ENCODE assay signal across 8 mouse cellular contexts in genomic region chr1:189972790-189973406, GRCm38 (mm10). TPM values are rescaled to one million over a fixed set of nuclear protein-coding genes. Genes with fewer than 3 reads are reported as not detected.
DNase-seq lines count a peak whose midpoint lies in the region; ATAC-seq and TF ChIP-seq lines count a peak whose summit lies in the region.

No protein-coding gene starts in this region.

- H3K9me3 ChIP-seq in CH12.LX (replicated peaks; ENCODE audit: low read length), result no peaks in the 10 kb centered on the region
- H3K9me3 ChIP-seq in forebrain, embryonic 12.5 days, result no peaks in the 10 kb centered on the region
- H3K9me3 ChIP-seq in heart, postnatal 0 days (replicated peaks; ENCODE audit: control insufficient read depth, low read length), result no peaks in the 10 kb centered on the region
- H3K9me3 ChIP-seq in liver, embryonic 15.5 days (replicated peaks), result no peaks in the 10 kb centered on the region
- H3K9me3 ChIP-seq in neural tube, embryonic 13.5 days, result no peaks in the 10 kb centered on the region

- H3K4me1 ChIP-seq in CH12.LX (ENCODE audit: control insufficient read depth in 1 of 2, insufficient read depth in 2 of 2), result peaks cover 4% of the 10 kb centered on the region in 2 experiments; a peak in 3 of 4 replicates
- peaks cover 8% of the 10 kb centered on the region for H3K4me1 ChIP-seq in forebrain, embryonic 12.5 days
- H3K4me1 ChIP-seq in heart, postnatal 0 days (ENCODE audit: control insufficient read depth, insufficient read depth), result 0 out of 2 replicates have a peak, but pooled peaks cover 4% of the 10 kb centered on the region
- no peaks in the 10 kb centered on the region for H3K4me1 ChIP-seq in liver, embryonic 15.5 days (replicated peaks)
- H3K4me1 ChIP-seq in neural tube, embryonic 13.5 days (replicated peaks), result peaks cover 4% of the 10 kb centered on the region

- peak; percentile 86 for DNase-seq in CH12.LX (ENCODE audit: extremely low read depth)
- DNase-seq in c-Kit-positive CD71-positive TER-119-positive erythroid progenitor cells, embryonic 14.5 days (ENCODE audit: low spot score), result peak; percentile 66
- DNase-seq in heart, postnatal 0 days (ENCODE audit: low spot score), result peak; percentile 84
- DNase-seq in kidney, postnatal 36 days, result peak; percentile 83 to 94
- DNase-seq in telencephalon, adult 2 months (ENCODE audit: low read depth, low spot score), result peak; percentile 62

- peak; percentile 84 for ATAC-seq in forebrain, embryonic 12.5 days (ENCODE audit: low FRiP score)
- peak; percentile 76 for ATAC-seq in heart, postnatal 0 days (ENCODE audit: insufficient read depth, low read depth)
- ATAC-seq in liver, embryonic 15.5 days (ENCODE audit: insufficient read depth), result no peak
- peak; percentile 79 for ATAC-seq in neural tube, embryonic 13.5 days (ENCODE audit: low read depth)

- H3K9ac ChIP-seq in CH12.LX (ENCODE audit: insufficient read depth, low read depth), result no peak overlapping the region
- no peak overlapping the region for H3K9ac ChIP-seq in forebrain, embryonic 12.5 days
- H3K9ac ChIP-seq in heart, postnatal 0 days (replicated peaks; ENCODE audit: low read depth, low read length), result 0 out of 2 replicates have a peak overlapping the region, but pooled peaks have one; percentile 9
- no peak overlapping the region for H3K9ac ChIP-seq in liver, embryonic 15.5 days
- H3K9ac ChIP-seq in neural tube, embryonic 13.5 days, result peak overlapping the region; percentile 44

- H3K4me3 ChIP-seq in CH12.LX (replicated peaks in 1 of 3; ENCODE audit: low read depth in 2 of 3, low read length in 2 of 3, poor library complexity in 1 of 3), result peak overlapping the region in 1 of 3 experiments; percentile 28
- no peak overlapping the region for H3K4me3 ChIP-seq in forebrain, embryonic 12.5 days (replicated peaks)
- H3K4me3 ChIP-seq in heart, postnatal 0 days (ENCODE audit: low read depth, low read length), result no peak overlapping the region
- H3K4me3 ChIP-seq in liver, embryonic 15.5 days (replicated peaks), result no peak overlapping the region
- H3K4me3 ChIP-seq in neural tube, embryonic 13.5 days, result 0 out of 2 replicates have a peak overlapping the region, but pooled peaks have one; percentile 13

- dilution Hi-C loops in CH12.LX (cut with MboI; ENCODE audit: extremely low pct_ligation_motif_present, extremely low pct_unique_long_range_greater_than_20kb, low sequenced_read_pairs), result no loop called here

- 15% methylated on average over 13 of the region's 13 CpGs for WGBS in forebrain, embryonic 12.5 days
- 8% methylated on average over 13 of the region's 13 CpGs for WGBS in heart, postnatal 0 days
- WGBS in liver, embryonic 15.5 days (ENCODE audit: insufficient replicate concordance), result 12% methylated on average over 13 of the region's 13 CpGs
- 14% methylated on average over 13 of the region's 13 CpGs for WGBS in neural tube, embryonic 13.5 days

- peak; percentile 62 to 93 for TF ChIP-seq CTCF in CH12.LX (conservative IDR thresholded peaks at IDR 0.05 in 1 of 2, IDR thresholded peaks at IDR 0.05 in 1 of 2; ENCODE audit: low read depth in 2 of 2, low read length in 2 of 2)
- TF ChIP-seq CTCF in heart, postnatal 0 days (IDR thresholded peaks at IDR 0.05; ENCODE audit: low read depth), result peak; percentile 90

- TF ChIP-seq POLR2A in CH12.LX (IDR thresholded peaks at IDR 0.05; ENCODE audit: low read depth, low read length), result no peak

- no peak overlapping the region for H3K27ac ChIP-seq in CH12.LX (ENCODE audit: insufficient read depth, low read depth)
- H3K27ac ChIP-seq in forebrain, embryonic 12.5 days, result no peak overlapping the region
- no peak overlapping the region for H3K27ac ChIP-seq in heart, postnatal 0 days (ENCODE audit: low read depth)
- no peak overlapping the region for H3K27ac ChIP-seq in liver, embryonic 15.5 days (replicated peaks)
- H3K27ac ChIP-seq in neural tube, embryonic 13.5 days (replicated peaks), result no peak overlapping the region

- in situ Hi-C loops in CH12.LX (cut with MboI; ENCODE audit: low pct_ligation_motif_present, low pct_unique_long_range_greater_than_20kb, low sequenced_read_pairs), result loop anchor here (5.0 to 10.0 kb wide), 2 partner anchors 86 to 268 kb away; no protein-coding TSS in a partner anchor

- no peaks in the 10 kb centered on the region for H3K36me3 ChIP-seq in CH12.LX (replicated peaks in 1 of 2; ENCODE audit: control insufficient read depth in 1 of 2, insufficient read depth in 1 of 2, low read length in 1 of 2)
- no peaks in the 10 kb centered on the region for H3K36me3 ChIP-seq in forebrain, embryonic 12.5 days (replicated peaks)
- no peaks in the 10 kb centered on the region for H3K36me3 ChIP-seq in heart, postnatal 0 days (replicated peaks; ENCODE audit: control insufficient read depth, insufficient read depth, low read length)
- H3K36me3 ChIP-seq in liver, embryonic 15.5 days (replicated peaks), result no peaks in the 10 kb centered on the region
- no peaks in the 10 kb centered on the region for H3K36me3 ChIP-seq in neural tube, embryonic 13.5 days

- TF ChIP-seq RAD21 in CH12.LX (IDR thresholded peaks at IDR 0.05; ENCODE audit: low read depth, low read length), result peak; percentile 86

- no peak for TF ChIP-seq EP300 in CH12.LX (IDR thresholded peaks at IDR 0.05; ENCODE audit: low read length)
- TF ChIP-seq EP300 in heart, postnatal 0 days (IDR thresholded peaks at IDR 0.05; ENCODE audit: low read depth), result no peak

- H3K79me2 ChIP-seq in CH12.LX (replicated peaks; ENCODE audit: control insufficient read depth, extremely low read depth, insufficient read depth, poor library complexity, severe bottlenecking), result no peaks in the 10 kb centered on the region

- H3K27me3 ChIP-seq in CH12.LX (replicated peaks), result peaks cover 18% of the 10 kb centered on the region
- peaks cover 16% of the 10 kb centered on the region for H3K27me3 ChIP-seq in forebrain, embryonic 12.5 days
- H3K27me3 ChIP-seq in heart, postnatal 0 days (ENCODE audit: control insufficient read depth, insufficient read depth, low read length), result no peaks in the 10 kb centered on the region
- no peaks in the 10 kb centered on the region for H3K27me3 ChIP-seq in liver, embryonic 15.5 days
- H3K27me3 ChIP-seq in neural tube, embryonic 13.5 days, result no peaks in the 10 kb centered on the region

- H3K4me2 ChIP-seq in CH12.LX (ENCODE audit: insufficient read depth, low read depth, poor library complexity, severe bottlenecking), result peak overlapping the region; percentile 64; the same call in 1 of the 2 replicates
- peak overlapping the region; percentile 35 for H3K4me2 ChIP-seq in forebrain, embryonic 12.5 days
- H3K4me2 ChIP-seq in heart, postnatal 0 days (ENCODE audit: low read depth, low read length), result peak overlapping the region; percentile 45
- H3K4me2 ChIP-seq in liver, embryonic 15.5 days, result peak overlapping the region; percentile 25; the same call in 1 of the 2 replicates
- H3K4me2 ChIP-seq in neural tube, embryonic 13.5 days, result peak overlapping the region; percentile 50

TF ChIP-seq in CH12.LX, 34 proteins besides CTCF, POLR2A, EP300 and RAD21:
- TF ChIP-seq MXI1 (IDR thresholded peaks at IDR 0.05; ENCODE audit: low read depth, low read length) (no peak), USF1 (IDR thresholded peaks at IDR 0.05; ENCODE audit: low read depth, low read length) (no peak), ZMIZ1 (IDR thresholded peaks at IDR 0.05; ENCODE audit: low read depth, low read length) (no peak), ELF1 (IDR thresholded peaks at IDR 0.05; ENCODE audit: low read depth, low read length) (no peak), TCF12 (IDR thresholded peaks at IDR 0.05; ENCODE audit: low read depth, low read length) (no peak), ZC3H11A (IDR thresholded peaks at IDR 0.05; ENCODE audit: low read depth, low read length) (no peak; the same call in 1 of the 2 replicates), ETS1 (conservative IDR thresholded peaks at IDR 0.05; ENCODE audit: low read depth, low read length) (no peak), JUN (IDR thresholded peaks at IDR 0.05; ENCODE audit: insufficient read depth, low read depth, low read length) (no peak), SMC3 (IDR thresholded peaks at IDR 0.05; ENCODE audit: low read depth, low read length) (peak; percentile 90), JUND (conservative IDR thresholded peaks at IDR 0.05; ENCODE audit: low read depth, low read length) (no peak), UBTF (IDR thresholded peaks at IDR 0.05; ENCODE audit: low read depth, low read length) (no peak), NRF1 (IDR thresholded peaks at IDR 0.05; ENCODE audit: low read depth, low read length) (0 out of 2 replicates have a peak, but pooled peaks have one; percentile 13), MEF2A (IDR thresholded peaks at IDR 0.05; ENCODE audit: borderline replicate concordance, low read depth, low read length) (no peak), SIN3A (IDR thresholded peaks at IDR 0.05; ENCODE audit: low read length) (no peak), HCFC1 (IDR thresholded peaks at IDR 0.05; ENCODE audit: low read depth, low read length) (no peak), CHD1 (IDR thresholded peaks at IDR 0.05; ENCODE audit: low read depth, low read length) (no peak), RCOR1 (conservative IDR thresholded peaks at IDR 0.05; ENCODE audit: low read depth, low read length) (no peak), MAFK (IDR thresholded peaks at IDR 0.05; ENCODE audit: insufficient replicate concordance, low read length) (no peak), GABPA (IDR thresholded peaks at IDR 0.05; ENCODE audit: insufficient replicate concordance, low read depth, low read length) (no peak), TBP (conservative IDR thresholded peaks at IDR 0.05; ENCODE audit: low read depth, low read length) (no peak), MAZ (IDR thresholded peaks at IDR 0.05; ENCODE audit: low read depth, low read length) (peak; percentile 49; the same call in 1 of the 2 replicates), POLR2AphosphoS2 (IDR thresholded peaks at IDR 0.05; ENCODE audit: low read depth, low read length) (no peak), E2F4 (IDR thresholded peaks at IDR 0.05; ENCODE audit: insufficient replicate concordance, low read depth, low read length) (no peak)

RNA-seq across cellular contexts. Expression of gene Smyd2, which starts 50.7 kb away (rescaled TPM):
- total RNA-seq in CH12.LX (2012; rRNA removed) (79.9 and 92.7 TPM in 2 replicates), CH12.LX (2014; rRNA removed) (84.7 and 85.8 TPM in 2 replicates)
- polyA plus RNA-seq in CH12.LX (2012; ENCODE audit: insufficient read length, low read depth), result 103 and 119 TPM in 2 replicates
- polyA plus RNA-seq in forebrain, embryonic 12.5 days (2016; fragmentation: Nextera tagmentation; extraction: Ambion mirVana), result 38.0 and 42.7 TPM in 2 replicates
- 218 and 234 TPM in 2 replicates for total RNA-seq in heart, postnatal 0 days (2014; rRNA removed; ENCODE audit: low replicate concordance)
- 219 and 239 TPM in 2 replicates for polyA plus RNA-seq in heart, postnatal 0 days (2015; fragmentation: Nextera tagmentation; extraction: Ambion mirVana)
- polyA plus RNA-seq in liver, embryonic 15.5 days (2015; fragmentation: Nextera tagmentation; extraction: Ambion mirVana), result 27.2 and 28.0 TPM in 2 replicates
- polyA plus RNA-seq in neural tube, embryonic 13.5 days (2015; fragmentation: Nextera tagmentation; extraction: Ambion mirVana), result 58.6 and 73.1 TPM in 2 replicates

Comparison
In these comparisons a context has a peak if more than half of its experiments do, and no peak if none do; other contexts are left out.
1. H3K9ac ChIP-seq: peak in heart, postnatal 0 days (single experiment) and neural tube, embryonic 13.5 days (single experiment); none in CH12.LX (single experiment), forebrain, embryonic 12.5 days (single experiment) and liver, embryonic 15.5 days (single experiment).
2. Peak in every context shown above with its lines, with median percentiles within 50 percentile points of each other: DNase-seq and H3K4me2 ChIP-seq.